Mouse (Mus musculus): ENCODE data around the gene Tfr2.

GRCm38 (mm10) chr5:137610548-137611244, 41.1 kb downstream of the Tfr2 start:
- no peak for TF ChIP-seq CTCF (IDR thresholded peaks at IDR 0.05; ENCODE audit: low read depth, low read length)
- TF ChIP-seq TAL1 (conservative IDR thresholded peaks at IDR 0.05; ENCODE audit: low read depth, low read length) = no peak
- TF ChIP-seq POLR2AphosphoS5 (IDR thresholded peaks at IDR 0.05; ENCODE audit: insufficient replicate concordance, low read depth, low read length) = no peak
- no peak for TF ChIP-seq GATA1 (IDR thresholded peaks at IDR 0.05; ENCODE audit: borderline replicate concordance, low read length)
